Mouse (Mus musculus): ENCODE results near the gene Epop. TPM values are rescaled to one million over a fixed set of nuclear protein-coding genes. Genes with fewer than 3 reads are reported as not detected.

Gene Epop
- polyA plus RNA-seq, 3 experiments from 2014 or later, result 0.24 to 0.48 (median 0.45) TPM

DNA sequence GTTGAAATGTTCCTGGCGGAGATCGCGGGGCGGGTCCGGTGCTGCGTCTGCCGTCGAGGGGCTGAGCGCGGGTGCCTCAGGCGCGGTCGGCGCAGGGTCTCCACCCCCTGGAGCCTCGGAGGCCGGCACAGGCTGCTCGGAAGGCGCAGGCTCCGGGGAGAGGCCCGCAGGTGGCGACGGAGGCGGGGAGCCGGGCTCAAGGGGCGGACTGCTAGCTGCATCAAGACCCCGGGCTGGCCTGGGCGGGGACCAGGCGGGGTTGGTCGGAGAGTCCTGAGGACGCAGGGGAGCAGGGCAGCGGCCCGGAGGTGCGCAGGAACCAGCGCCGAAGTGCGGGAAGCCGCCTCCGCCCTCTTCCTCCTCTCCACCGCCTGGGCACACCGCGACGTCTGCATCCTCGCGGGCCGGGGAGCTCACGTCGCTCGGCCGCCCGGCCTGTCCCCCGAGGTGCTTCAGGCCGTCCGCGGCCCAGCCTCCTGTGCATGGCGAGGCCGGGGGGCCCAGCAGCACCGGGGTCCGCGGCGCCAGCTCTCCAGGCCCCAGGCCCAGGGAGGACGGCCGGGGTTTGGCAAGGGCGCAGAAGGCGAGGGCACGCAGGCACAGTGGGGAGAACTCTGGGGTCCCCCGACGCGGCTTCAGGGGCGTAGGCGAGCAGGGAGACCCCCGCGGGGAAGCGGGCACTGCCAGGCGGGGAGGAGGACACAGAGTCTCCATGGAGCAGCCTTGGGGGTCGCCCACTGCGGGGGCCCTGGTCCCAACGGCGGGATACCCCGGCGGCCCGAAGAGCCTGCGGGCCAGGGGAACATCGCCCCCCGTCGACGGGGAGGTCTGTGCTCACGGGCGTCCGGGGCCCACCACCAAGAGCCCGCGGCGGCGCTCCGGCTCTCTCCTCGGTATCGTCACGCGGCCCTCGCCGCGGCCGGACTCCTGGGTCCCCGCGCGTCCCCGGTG lies 659 bp downstream of the Epop start:
- no peak for ATAC-seq

- no peak for ATAC-seq
Measured at GRCm38 (mm10) chr11:97628303-97628567, 1.3 kb downstream of the Epop start.

- no peak for ATAC-seq
Measured at GRCm38 (mm10) chr11:97627556-97628302, 1.8 kb downstream of the Epop start.

GRCm38 (mm10) chr11:97626850-97627249 lies 2.7 kb downstream of the Epop start:
- ATAC-seq, result no peak

- ATAC-seq, result no peak
Measured at GRCm38 (mm10) chr11:97626431-97626830, 3.1 kb downstream of the Epop start.

GRCm38 (mm10) chr11:97625551-97625950 lies 4.0 kb downstream of the Epop start:
- no peak for ATAC-seq

- no peak for ATAC-seq
Measured at GRCm38 (mm10) chr11:97623166-97623565, 6.3 kb downstream of the Epop start.

- no peak for ATAC-seq
Measured at GRCm38 (mm10) chr11:97622440-97622839, 7.1 kb downstream of the Epop start.

DNA sequence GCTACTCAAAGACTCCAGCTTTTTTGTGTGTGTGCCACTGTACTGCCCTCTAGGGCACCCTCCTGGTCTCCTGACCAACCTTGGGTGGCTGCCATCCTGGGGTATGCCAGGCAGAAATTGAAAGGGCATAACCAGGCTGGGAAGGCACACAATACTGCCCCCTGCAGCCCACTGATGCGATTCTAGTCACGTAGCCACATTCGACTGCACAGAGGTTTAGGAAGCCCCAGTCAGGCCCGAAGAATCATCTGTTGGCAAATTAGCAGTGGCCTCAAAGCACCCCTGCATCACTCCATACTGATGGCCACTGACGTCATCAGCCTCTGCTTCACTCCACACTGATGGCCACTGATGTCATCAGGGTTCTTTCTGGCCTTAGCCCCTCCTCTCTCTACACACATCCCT lies 10.1 kb downstream of the Epop start:
- no peak for ATAC-seq

DNA sequence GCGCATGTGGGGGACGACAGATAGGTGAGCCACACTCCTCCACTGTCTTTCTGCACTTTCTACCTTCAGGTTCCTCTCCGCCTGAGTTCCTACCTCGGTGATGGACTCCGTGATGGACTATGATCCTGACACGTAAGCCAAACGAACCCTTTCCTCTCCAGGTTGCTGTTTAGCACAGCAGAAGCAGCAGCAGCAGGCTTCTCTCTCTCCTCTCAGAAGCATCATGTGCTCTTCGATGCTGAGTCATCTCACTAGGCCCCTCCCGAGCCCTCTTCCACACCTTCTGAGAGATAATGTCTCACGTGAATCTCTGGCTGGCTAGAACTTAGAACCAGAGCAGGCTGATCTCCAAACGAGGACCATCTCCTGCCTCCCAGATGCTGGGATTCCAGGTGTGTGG lies 11.1 kb downstream of the Epop start:
- no peak for ATAC-seq

GRCm38 (mm10) chr11:97615276-97615675 lies 14.2 kb downstream of the Epop start:
- no peak for ATAC-seq

GRCm38 (mm10) chr11:97611076-97611475 lies 18.4 kb downstream of the Epop start:
- ATAC-seq, result no peak

- ATAC-seq, result no peak
Measured at GRCm38 (mm10) chr11:97609743-97610142, 19.8 kb downstream of the Epop start.

GRCm38 (mm10) chr11:97608933-97609332 lies 20.6 kb downstream of the Epop start:
- no peak for ATAC-seq

DNA sequence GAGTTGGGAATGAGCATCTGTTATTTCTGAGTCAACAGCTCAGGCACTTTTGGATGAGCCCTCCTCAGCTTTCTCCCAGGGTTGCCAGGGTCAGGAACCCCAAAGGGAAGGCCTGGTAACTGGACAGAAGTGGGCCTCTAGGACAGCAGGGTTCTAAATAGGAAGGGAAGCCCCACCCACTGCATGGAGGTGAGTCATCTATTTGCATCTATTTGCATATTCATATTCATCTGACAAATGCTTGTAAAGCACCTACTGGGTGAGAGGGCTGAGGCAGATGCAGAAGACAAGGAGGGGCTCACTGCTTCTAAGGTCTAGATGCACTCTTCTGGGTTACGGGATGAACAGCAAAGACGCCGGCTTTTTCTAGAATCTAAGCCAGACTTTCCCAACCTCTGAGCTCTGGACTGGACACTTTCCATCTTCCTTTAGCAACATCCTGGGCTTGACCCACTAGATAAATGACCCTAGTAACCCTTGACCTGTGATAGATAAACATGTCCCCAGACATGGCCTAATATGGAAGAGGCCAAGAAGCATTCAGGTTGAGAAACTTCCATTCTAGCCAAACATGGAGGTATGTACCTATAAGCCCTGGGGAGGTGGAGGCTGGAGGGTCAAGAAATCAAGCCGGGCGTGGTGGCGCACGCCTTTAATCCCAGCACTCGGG lies 22.3 kb downstream of the Epop start:
- ATAC-seq, result no peak

DNA sequence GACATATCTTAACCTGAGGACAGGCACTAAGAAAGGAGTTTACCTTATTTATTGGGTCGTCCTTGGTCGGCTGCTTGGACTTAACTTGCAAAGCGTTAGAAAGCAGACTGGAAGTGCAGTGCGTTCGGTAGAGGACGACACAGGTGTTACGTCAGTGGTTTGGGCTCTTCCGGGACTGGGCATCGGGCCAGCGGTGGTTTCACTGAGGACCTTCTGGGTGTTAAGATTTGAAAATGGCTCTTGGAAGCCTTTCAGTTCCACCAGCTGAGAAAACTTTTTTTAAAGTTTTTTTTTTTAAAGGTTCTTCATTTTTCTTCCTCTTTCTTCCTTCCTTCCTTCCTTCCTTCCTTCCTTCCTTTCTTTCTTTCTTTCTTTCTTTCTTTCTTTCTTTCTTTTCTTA lies 25.6 kb downstream of the Epop start:
- no peak for ATAC-seq

DNA sequence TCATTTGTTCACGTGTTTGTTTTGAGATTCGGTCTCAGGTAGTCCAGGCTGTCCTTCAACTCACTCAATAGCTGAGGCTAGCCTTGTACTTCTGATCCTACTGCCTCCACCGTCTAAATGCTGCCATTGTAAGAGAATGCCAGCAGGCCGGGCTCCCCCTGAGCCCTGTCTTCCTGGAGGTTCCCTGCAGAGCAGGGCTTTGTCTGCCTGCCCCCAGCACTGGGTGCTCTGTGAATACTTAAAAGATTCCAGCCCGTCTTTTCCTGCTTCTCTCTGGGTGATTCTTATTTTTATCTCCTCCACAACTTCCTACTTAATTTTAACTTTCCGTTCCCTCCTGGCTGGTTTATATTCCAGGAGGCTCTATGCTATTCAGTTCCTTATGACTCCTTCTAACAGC lies 27.3 kb downstream of the Epop start:
- ATAC-seq, result no peak

- no peak for ATAC-seq
Measured at GRCm38 (mm10) chr11:97599104-97599503, 30.4 kb downstream of the Epop start.

DNA sequence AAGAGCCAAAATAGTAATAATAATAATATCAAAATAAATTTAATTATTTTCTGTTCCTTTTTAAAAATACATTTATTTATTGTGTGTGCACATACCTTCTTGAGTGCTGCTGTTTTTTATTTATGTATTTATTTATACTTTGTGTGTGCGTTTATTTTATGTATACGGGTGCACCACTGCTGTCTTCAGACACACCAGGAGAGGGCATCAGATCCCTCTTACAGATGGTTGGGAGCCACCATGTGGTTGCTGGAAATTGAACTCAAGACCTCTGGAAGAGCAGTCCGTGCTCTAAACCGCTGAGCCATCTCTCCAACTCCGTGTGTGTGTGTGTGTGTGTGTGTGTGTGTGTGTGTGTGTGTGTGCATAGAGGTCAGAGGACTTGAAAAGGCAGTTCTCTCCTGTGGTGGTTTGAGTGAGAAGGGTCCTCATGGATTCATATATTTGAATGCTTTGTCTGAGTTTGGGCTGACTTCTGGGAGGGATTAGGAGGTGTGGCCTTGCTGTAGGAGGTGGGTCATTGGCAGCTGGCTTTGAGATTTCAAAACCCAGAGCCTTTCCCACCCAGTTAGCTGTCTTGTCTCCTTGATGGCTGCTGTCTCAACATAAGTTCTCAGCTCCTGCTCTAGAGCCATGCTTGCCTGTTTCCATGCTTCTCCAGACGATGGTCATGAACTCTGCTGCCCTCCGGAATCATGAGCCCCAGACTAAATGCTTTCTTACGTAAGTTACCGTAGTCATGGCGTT lies 31.4 kb downstream of the Epop start:
- no peak for ATAC-seq

DNA sequence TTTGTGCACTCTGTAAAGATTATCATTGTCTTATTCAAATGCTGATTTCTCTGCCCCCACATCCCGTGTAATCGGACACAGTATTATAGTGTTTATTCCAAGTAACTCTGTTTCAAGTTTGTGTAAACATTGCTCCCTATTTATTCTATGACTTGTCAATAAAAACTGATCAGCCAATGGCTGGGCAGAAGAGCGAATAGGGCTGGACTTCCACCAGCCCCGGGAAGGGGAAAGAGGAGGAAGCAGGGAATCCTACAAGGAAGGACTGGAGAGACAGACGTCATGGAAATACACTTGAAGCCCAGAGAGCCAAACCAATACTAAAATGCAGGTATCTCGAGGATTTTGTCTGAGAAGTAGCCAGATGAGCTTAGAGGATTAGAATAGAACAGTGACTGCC lies 35.4 kb downstream of the Epop start:
- ATAC-seq, result no peak

DNA sequence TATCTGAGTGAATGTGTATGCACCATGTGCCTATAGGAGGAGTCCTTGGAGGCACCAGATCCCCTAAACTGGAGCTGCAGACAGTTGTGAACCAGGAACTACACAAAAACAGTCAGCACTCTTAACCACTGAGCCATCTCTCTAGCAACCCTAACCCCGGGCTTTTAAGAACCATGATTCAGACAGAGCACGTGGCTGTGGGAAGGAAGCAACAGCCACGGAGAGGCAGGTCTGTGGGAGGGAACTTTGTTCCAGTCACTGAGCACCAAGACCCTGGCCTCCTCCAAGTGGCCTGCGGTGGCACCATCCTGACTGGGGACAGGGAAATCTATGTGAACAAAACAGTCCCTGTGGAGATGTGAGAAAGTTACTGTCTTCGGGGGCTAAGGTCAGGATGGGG lies 37.6 kb downstream of the Epop start:
- no peak for ATAC-seq

DNA sequence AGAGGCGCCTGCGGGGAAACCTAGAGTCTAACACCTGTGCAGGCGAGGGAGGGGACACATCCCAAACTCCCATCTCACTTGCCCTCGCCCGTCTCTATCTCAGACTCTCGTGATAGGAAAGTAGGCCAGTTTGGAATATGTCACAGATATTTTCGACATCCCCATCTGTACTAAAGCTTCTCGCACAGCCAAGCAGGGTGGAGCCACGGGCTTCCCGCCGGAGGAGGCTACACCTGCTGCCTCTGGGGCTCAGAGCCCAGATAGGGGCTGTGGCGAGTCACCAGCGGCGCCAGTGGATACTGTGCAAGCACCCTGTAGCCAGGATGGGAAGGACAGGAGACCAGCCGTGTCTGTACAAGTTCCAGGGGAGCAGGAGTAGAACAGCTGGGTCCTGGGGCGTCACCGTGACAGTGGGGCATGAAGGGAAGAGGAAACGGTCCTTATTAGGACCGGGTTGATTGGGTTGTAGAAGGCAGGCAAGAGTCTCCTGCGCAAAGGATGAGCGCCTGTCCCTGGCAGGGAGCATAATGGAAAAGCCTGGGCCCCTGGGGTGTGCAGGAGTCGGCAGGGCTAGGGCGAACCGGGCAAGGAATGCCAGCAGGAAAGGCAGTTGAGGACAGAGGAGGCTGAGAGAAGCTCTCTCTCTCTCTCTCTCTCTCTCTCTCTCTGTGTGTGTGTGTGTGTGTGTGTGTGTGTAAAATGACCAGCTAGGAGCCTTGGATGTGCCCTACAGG lies 39.1 kb downstream of the Epop start:
- no peak for ATAC-seq
